Mouse (Mus musculus): Measurements from ENCODE around the gene Gm5105. TPM values are rescaled to one million over a fixed set of nuclear protein-coding genes. Genes with fewer than 3 reads are reported as not detected.

Gene Gm5105
- polyA plus RNA-seq, 1 experiment, result 0.08 TPM

DNA sequence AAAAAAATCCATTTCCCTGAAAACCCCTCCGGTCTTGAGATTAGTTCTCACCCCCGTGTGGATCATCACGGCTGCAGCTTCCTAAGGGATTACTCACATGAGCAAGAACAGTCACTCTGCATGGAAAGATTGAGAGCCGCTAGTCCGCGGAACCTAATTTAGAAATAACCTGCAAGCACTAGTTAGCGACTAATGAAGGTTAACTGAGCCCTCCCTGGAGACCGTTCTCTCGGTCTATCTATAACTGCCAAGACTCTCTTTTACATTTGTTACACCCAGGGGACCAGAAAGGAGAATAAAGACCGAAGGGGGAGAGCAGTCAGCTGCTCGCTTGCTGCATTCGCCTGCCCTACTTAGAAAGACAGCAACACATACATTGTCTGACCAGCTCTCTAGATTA is 50.4 kb downstream of the Gm5105 start:
- H3K4me3 ChIP-seq (replicated peaks; ENCODE audit: insufficient read depth, low read depth, low read length), result no peak overlapping the region
- no peak overlapping the region for H3K27ac ChIP-seq (ENCODE audit: insufficient read depth, low read length)
- WGBS, result 87% methylated on average over 12 of the region's 12 CpGs
- no peak for DNase-seq
- no peaks in the 10 kb centered on the region for H3K27me3 ChIP-seq (ENCODE audit: control insufficient read depth, insufficient read depth, low read length)
- no peak for TF ChIP-seq POLR2A (IDR thresholded peaks at IDR 0.05; ENCODE audit: borderline replicate concordance, insufficient read depth, low read length)
- no peak for TF ChIP-seq CTCF (IDR thresholded peaks at IDR 0.05; ENCODE audit: borderline replicate concordance, insufficient read depth, low read depth, low read length)
- no peaks in the 10 kb centered on the region for H3K4me1 ChIP-seq (ENCODE audit: control insufficient read depth, insufficient read depth, low read length)

DNA sequence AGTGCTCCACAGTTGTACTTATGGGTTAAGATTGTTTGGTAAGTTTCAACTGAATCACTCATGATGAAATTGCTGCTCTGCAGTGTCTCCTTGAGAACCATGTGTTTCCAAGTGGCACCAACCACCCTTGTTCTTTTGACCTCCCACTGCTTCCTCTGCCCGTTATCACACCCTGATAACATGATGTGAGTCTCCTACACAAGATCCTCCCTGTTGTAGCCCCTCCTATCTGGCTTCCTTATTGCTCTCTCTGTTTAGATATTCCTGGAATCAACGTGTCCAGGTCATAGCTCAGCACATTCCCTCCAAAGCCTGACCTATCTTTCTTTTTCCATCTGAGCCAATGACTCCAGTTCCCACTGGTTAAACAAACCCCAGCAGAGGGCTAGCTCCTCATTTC is 52.5 kb downstream of the Gm5105 start:
- TF ChIP-seq POLR2A (IDR thresholded peaks at IDR 0.05; ENCODE audit: borderline replicate concordance, insufficient read depth, low read length) (no peak), CTCF (IDR thresholded peaks at IDR 0.05; ENCODE audit: borderline replicate concordance, insufficient read depth, low read depth, low read length) (no peak)
- DNase-seq, result no peak
- Histone ChIP-seq H3K4me3 (replicated peaks; ENCODE audit: insufficient read depth, low read depth, low read length) (no peak overlapping the region), H3K27me3 (ENCODE audit: control insufficient read depth, insufficient read depth, low read length) (no peaks in the 10 kb centered on the region), H3K4me1 (ENCODE audit: control insufficient read depth, insufficient read depth, low read length) (no peaks in the 10 kb centered on the region), H3K27ac (ENCODE audit: insufficient read depth, low read length) (no peak overlapping the region)
- WGBS, result 85% methylated on average over 2 of the region's 2 CpGs

DNA sequence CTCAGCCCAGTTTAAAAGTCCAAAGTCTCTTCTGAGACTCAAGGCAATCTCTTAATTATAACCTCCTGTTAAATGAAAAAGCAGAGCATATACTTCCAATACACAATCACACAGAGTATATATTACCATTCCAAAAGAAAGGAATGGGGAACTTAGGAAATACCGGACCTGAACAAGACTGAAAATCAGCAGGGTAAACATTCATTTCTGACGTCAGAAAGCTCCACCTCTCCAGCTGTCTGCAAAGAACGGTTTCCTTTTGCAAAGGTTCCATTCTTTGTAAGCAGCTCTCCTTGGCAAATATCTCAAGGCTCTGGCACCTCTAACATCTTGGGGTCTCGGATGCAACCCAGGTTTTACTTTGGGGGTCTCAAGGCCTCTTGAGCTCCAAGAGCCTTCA is 54.8 kb downstream of the Gm5105 start:
- 45% methylated on average over 4 of the region's 4 CpGs for WGBS
- 0 out of 2 replicates have a peak, but pooled peaks cover 3% of the 10 kb centered on the region for H3K4me1 ChIP-seq (ENCODE audit: control insufficient read depth, insufficient read depth, low read length)
- H3K4me3 ChIP-seq (replicated peaks; ENCODE audit: insufficient read depth, low read depth, low read length), result no peak overlapping the region
- H3K27ac ChIP-seq (ENCODE audit: insufficient read depth, low read length), result no peak overlapping the region
- no peak for DNase-seq
- no peak for TF ChIP-seq POLR2A (IDR thresholded peaks at IDR 0.05; ENCODE audit: borderline replicate concordance, insufficient read depth, low read length)
- no peak for TF ChIP-seq CTCF (IDR thresholded peaks at IDR 0.05; ENCODE audit: borderline replicate concordance, insufficient read depth, low read depth, low read length)
- H3K27me3 ChIP-seq (ENCODE audit: control insufficient read depth, insufficient read depth, low read length), result no peaks in the 10 kb centered on the region

DNA sequence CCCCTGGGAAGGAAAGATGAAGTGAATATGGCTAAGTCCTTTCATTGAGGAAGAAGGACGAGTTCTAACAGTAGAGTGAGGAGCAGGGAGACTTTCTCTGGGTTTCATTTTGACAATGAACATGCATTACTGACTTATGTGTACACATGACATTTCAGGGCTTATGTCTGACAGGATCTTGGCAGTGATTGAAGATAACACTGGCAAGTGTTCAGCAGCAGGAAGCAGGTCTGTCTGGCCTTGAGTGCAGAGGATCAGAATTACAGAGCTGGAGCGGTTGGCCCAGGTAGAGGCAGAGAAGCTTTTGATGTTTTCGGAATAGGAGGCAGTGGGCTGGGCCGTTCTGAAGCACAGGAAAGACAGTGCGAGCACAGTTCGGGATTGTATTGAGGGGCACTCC is 59.0 kb downstream of the Gm5105 start:
- Histone ChIP-seq H3K27me3 (ENCODE audit: control insufficient read depth, insufficient read depth, low read length) (no peaks in the 10 kb centered on the region), H3K27ac (ENCODE audit: insufficient read depth, low read length) (no peak overlapping the region), H3K4me3 (replicated peaks; ENCODE audit: insufficient read depth, low read depth, low read length) (no peak overlapping the region), H3K4me1 (ENCODE audit: control insufficient read depth, insufficient read depth, low read length) (0 out of 2 replicates have a peak, but pooled peaks cover 3% of the 10 kb centered on the region)
- WGBS, result 52% methylated on average over 6 of the region's 6 CpGs
- TF ChIP-seq CTCF (IDR thresholded peaks at IDR 0.05; ENCODE audit: borderline replicate concordance, insufficient read depth, low read depth, low read length) (no peak), POLR2A (IDR thresholded peaks at IDR 0.05; ENCODE audit: borderline replicate concordance, insufficient read depth, low read length) (no peak)
- no peak for DNase-seq

DNA sequence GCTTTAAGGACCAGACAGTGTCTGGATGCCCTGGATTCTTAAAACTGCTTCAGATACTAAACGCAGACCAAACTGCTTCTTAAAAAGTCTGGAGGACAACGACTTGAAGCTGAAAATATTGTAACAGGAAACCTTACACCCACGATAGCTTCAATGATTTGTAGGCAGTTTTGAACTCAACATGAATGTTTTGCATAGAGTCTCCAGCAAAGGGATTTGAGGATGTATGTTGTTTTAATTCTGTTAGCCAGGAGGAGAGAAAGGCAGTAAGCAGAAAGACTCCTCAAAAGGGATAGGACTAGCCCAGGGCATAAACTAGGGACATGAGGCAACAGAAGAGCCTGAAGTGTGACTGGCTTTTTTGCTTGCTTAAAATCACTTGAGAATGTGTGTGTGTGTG is 60.3 kb downstream of the Gm5105 start:
- TF ChIP-seq POLR2A (IDR thresholded peaks at IDR 0.05; ENCODE audit: borderline replicate concordance, insufficient read depth, low read length), result no peak
- no peak for TF ChIP-seq CTCF (IDR thresholded peaks at IDR 0.05; ENCODE audit: borderline replicate concordance, insufficient read depth, low read depth, low read length)
- Histone ChIP-seq H3K27ac (ENCODE audit: insufficient read depth, low read length) (no peak overlapping the region), H3K4me1 (ENCODE audit: control insufficient read depth, insufficient read depth, low read length) (0 out of 2 replicates have a peak, but pooled peaks cover 3% of the 10 kb centered on the region), H3K4me3 (replicated peaks; ENCODE audit: insufficient read depth, low read depth, low read length) (no peak overlapping the region), H3K27me3 (ENCODE audit: control insufficient read depth, insufficient read depth, low read length) (no peaks in the 10 kb centered on the region)
- DNase-seq, result no peak
- 92% methylated on average over 3 of the region's 3 CpGs for WGBS

DNA sequence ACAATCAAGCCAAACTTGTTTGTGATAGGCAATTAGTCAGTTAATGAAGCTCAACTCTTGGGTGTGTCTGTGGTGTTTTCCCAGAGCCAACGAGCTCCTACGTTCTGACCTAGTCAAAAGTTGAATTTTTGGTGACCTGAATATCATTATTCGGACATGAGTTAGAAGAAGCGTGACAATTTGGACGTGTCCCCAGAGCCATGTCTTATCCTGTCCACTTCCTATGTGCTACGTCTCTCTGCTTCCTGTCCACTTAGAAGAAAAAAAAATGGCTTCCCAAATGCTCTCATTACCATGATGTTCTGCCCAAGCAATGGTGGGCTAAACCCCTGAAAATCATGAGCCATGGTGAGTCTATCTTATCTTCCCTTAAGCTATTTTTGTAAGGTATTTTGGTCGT is 63.9 kb downstream of the Gm5105 start:
- DNase-seq, result no peak
- TF ChIP-seq POLR2A (IDR thresholded peaks at IDR 0.05; ENCODE audit: borderline replicate concordance, insufficient read depth, low read length), result no peak
- TF ChIP-seq CTCF (IDR thresholded peaks at IDR 0.05; ENCODE audit: borderline replicate concordance, insufficient read depth, low read depth, low read length), result no peak
- 83% methylated on average over 7 of the region's 7 CpGs for WGBS

DNA sequence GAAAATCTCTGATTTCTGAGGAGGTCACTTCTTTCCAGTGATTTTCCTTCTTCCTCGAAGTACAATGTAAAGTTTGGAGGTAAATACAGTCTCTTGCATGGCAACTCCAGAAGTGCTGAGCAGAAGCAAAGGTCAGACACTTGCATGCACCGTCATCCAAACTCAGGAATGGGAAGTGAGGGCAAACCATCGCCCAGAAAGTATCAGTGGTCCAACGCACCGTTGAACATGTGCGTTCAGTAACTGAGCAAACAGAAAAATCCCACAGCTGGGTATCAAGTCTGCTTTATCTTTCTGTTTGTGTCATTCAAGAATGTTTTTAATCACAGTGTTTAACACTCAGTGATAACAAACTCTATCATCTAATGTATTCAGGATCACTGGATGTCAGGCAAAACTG is 64.6 kb downstream of the Gm5105 start:
- DNase-seq, result no peak
- no peaks in the 10 kb centered on the region for H3K4me1 ChIP-seq (ENCODE audit: control insufficient read depth, insufficient read depth, low read length)
- no peaks in the 10 kb centered on the region for H3K27me3 ChIP-seq (ENCODE audit: control insufficient read depth, insufficient read depth, low read length)
- 77% methylated on average over 6 of the region's 6 CpGs for WGBS
- H3K27ac ChIP-seq (ENCODE audit: insufficient read depth, low read length), result no peak overlapping the region
- TF ChIP-seq POLR2A (IDR thresholded peaks at IDR 0.05; ENCODE audit: borderline replicate concordance, insufficient read depth, low read length) (no peak), CTCF (IDR thresholded peaks at IDR 0.05; ENCODE audit: borderline replicate concordance, insufficient read depth, low read depth, low read length) (no peak)
- no peak overlapping the region for H3K4me3 ChIP-seq (replicated peaks; ENCODE audit: insufficient read depth, low read depth, low read length)

More for the DNA sequence above, 63.9 kb downstream of the Gm5105 start:
- no peak overlapping the region for H3K4me3 ChIP-seq (replicated peaks; ENCODE audit: insufficient read depth, low read depth, low read length)
- H3K27me3 ChIP-seq (ENCODE audit: control insufficient read depth, insufficient read depth, low read length), result no peaks in the 10 kb centered on the region
- no peak overlapping the region for H3K27ac ChIP-seq (ENCODE audit: insufficient read depth, low read length)
- H3K4me1 ChIP-seq (ENCODE audit: control insufficient read depth, insufficient read depth, low read length), result no peaks in the 10 kb centered on the region

DNA sequence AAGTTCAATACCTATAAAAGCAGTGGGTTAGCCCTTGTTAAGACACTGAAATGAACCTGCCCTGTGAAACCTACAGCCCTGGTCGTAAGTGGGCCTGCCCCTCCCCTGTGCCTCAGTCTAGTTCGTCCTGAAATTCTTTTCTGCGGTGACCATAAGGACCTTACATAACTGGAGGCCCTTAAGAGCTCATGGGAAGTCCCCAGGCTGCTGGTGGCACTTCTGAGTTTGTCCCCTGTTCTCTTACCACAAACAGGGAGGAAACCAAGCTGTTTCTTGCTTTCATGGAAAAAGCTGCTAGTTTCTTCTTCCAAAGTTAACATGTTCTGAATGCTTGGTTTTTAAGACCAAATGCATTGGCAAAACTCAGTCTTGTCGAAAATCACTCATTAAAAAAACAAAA is 65.3 kb downstream of the Gm5105 start:
- Histone ChIP-seq H3K4me1 (ENCODE audit: control insufficient read depth, insufficient read depth, low read length) (no peaks in the 10 kb centered on the region), H3K27ac (ENCODE audit: insufficient read depth, low read length) (no peak overlapping the region), H3K27me3 (ENCODE audit: control insufficient read depth, insufficient read depth, low read length) (no peaks in the 10 kb centered on the region), H3K4me3 (replicated peaks; ENCODE audit: insufficient read depth, low read depth, low read length) (no peak overlapping the region)
- WGBS, result 81% methylated on average over 4 of the region's 4 CpGs
- no peak for TF ChIP-seq POLR2A (IDR thresholded peaks at IDR 0.05; ENCODE audit: borderline replicate concordance, insufficient read depth, low read length)
- no peak for TF ChIP-seq CTCF (IDR thresholded peaks at IDR 0.05; ENCODE audit: borderline replicate concordance, insufficient read depth, low read depth, low read length)
- no peak for DNase-seq

Measured in cerebellum, adult 2 months (tissue).